9 mouse cellular contexts compared by ENCODE assay signal in genomic region chr3:22142846-22143641, GRCm38 (mm10).
DNase-seq lines count a peak whose midpoint lies in the region; ATAC-seq lines count a peak whose summit lies in the region.
"Had no signal": no experiment of that assay in that cellular context is flagged by ENCODE, and none has a peak within 500 bp of the region (broad histone marks: within the 10 kb centered on the region; RNA-seq: fewer than 3 reads in every experiment).

No protein-coding gene starts in this region.

- H3K4me3 ChIP-seq in kidney, embryonic 14.5 days (ENCODE audit: low read length) = no peak overlapping the region
- H3K4me3 ChIP-seq: erythroblast, embryonic 14.5 days had no signal

- ATAC-seq in kidney, embryonic 14.5 days (ENCODE audit: low FRiP score, low TSS enrichment) = peak; percentile 61; the same call in 1 of the 2 replicates
- ATAC-seq in inflammation-experienced regulatory T-cells, adult 6 months = peak; percentile 71
- peak; percentile 68 for ATAC-seq in megakaryocyte-erythroid progenitor cell, adult 5-6 weeks (replicated peaks; ENCODE audit: low FRiP score, low TSS enrichment, poor library complexity, severe bottlenecking)

- H3K4me2 ChIP-seq in kidney, embryonic 14.5 days (replicated peaks; ENCODE audit: low read depth, low read length) = no peak overlapping the region

- H3K9me3 ChIP-seq in kidney, embryonic 14.5 days (ENCODE audit: control insufficient read depth, low read length) = no peaks in the 10 kb centered on the region

- no peak overlapping the region for H3K9ac ChIP-seq in kidney, embryonic 14.5 days (ENCODE audit: low read depth, low read length)

- no peaks in the 10 kb centered on the region for H3K27me3 ChIP-seq in kidney, embryonic 14.5 days (ENCODE audit: control insufficient read depth, insufficient read depth, low read length)

- H3K27ac ChIP-seq in kidney, embryonic 14.5 days (ENCODE audit: low read depth, low read length) = no peak overlapping the region

- no peaks in the 10 kb centered on the region for H3K36me3 ChIP-seq in kidney, embryonic 14.5 days (ENCODE audit: control insufficient read depth, insufficient read depth, low read length)

- no peak for DNase-seq in kidney, adult 8-10 months
- DNase-seq in R1 (ENCODE audit: low read depth, low spot score) (peak; percentile 78), MN1 (ENCODE audit: low spot score) (no peak)
- DNase-seq in ovary, postnatal 36 days (ENCODE audit: low spot score) = no peak
- no peak for DNase-seq in gastrocnemius, adult 8-10 months (ENCODE audit: low spot score in 2 of 2)

- 66% methylated on average over 5 of the region's 5 CpGs for WGBS in kidney, embryonic 14.5 days

- H3K4me1 ChIP-seq in kidney, embryonic 14.5 days (ENCODE audit: control insufficient read depth, insufficient read depth, low read length) = 0 out of 2 replicates have a peak, but pooled peaks cover 5% of the 10 kb centered on the region
